ENCODE assay signal across 12 mouse cellular contexts in genomic region chr2:167280986-167281310, GRCm38 (mm10). TPM values are rescaled to one million over a fixed set of nuclear protein-coding genes. Genes with fewer than 3 reads are reported as not detected.
DNase-seq lines count a peak whose midpoint lies in the region; ATAC-seq and TF ChIP-seq lines count a peak whose summit lies in the region.
"Had no signal": no experiment of that assay in that cellular context is flagged by ENCODE, and none has a peak within 500 bp of the region (broad histone marks: within the 10 kb centered on the region; RNA-seq: fewer than 3 reads in every experiment).

No protein-coding gene starts in this region.

- no peaks in the 10 kb centered on the region for H3K4me1 ChIP-seq in kidney, embryonic 16.5 days (ENCODE audit: insufficient read depth, low read length)
- peaks cover 5 to 16% of the 10 kb centered on the region in 2 experiments; a peak in 3 of 4 replicates for H3K4me1 ChIP-seq in CH12.LX (ENCODE audit: control insufficient read depth in 1 of 2, insufficient read depth in 2 of 2)
- H3K4me1 ChIP-seq: limb, embryonic 12.5 days had no signal

- H3K4me3 ChIP-seq in kidney, embryonic 16.5 days (ENCODE audit: low read length): no peak overlapping the region
- no peak overlapping the region for H3K4me3 ChIP-seq in CH12.LX (replicated peaks in 1 of 3; ENCODE audit: low read depth in 2 of 3, low read length in 2 of 3, poor library complexity in 1 of 3)
- H3K4me3 ChIP-seq: kidney, embryonic 15.5 days; limb, embryonic 12.5 days had no signal

- H3K4me2 ChIP-seq in kidney, embryonic 16.5 days (replicated peaks; ENCODE audit: low read depth, low read length): no peak overlapping the region
- H3K4me2 ChIP-seq in CH12.LX (ENCODE audit: insufficient read depth, low read depth, poor library complexity, severe bottlenecking): peak overlapping the region; percentile 0; the same call in 1 of the 2 replicates
- H3K4me2 ChIP-seq: kidney, embryonic 15.5 days; limb, embryonic 12.5 days had no signal

- DNase-seq in cerebellum, postnatal 36 days: no peak
- DNase-seq in kidney, adult 18-20 months: no peak
- DNase-seq in CH12.LX (ENCODE audit: extremely low read depth): no peak
- no peak for DNase-seq in adrenal gland, postnatal 10 days
- DNase-seq in thymus, postnatal 0 days (ENCODE audit: low spot score): no peak

- TF ChIP-seq EP300 in CH12.LX (IDR thresholded peaks at IDR 0.05; ENCODE audit: low read length): no peak

- no peak overlapping the region for H3K9ac ChIP-seq in kidney, embryonic 16.5 days (replicated peaks; ENCODE audit: low read length)
- no peak overlapping the region for H3K9ac ChIP-seq in CH12.LX (ENCODE audit: insufficient read depth, low read depth)
- H3K9ac ChIP-seq: kidney, embryonic 15.5 days; limb, embryonic 12.5 days had no signal

- no peak for TF ChIP-seq CTCF in CH12.LX (conservative IDR thresholded peaks at IDR 0.05 in 1 of 2, IDR thresholded peaks at IDR 0.05 in 1 of 2; ENCODE audit: low read depth in 2 of 2, low read length in 2 of 2)

- no peak for TF ChIP-seq RAD21 in CH12.LX (IDR thresholded peaks at IDR 0.05; ENCODE audit: low read depth, low read length)

- no peaks in the 10 kb centered on the region for H3K27me3 ChIP-seq in kidney, embryonic 16.5 days (ENCODE audit: insufficient read depth, low read length)
- peaks cover 11% of the 10 kb centered on the region for H3K27me3 ChIP-seq in CH12.LX (replicated peaks)
- H3K27me3 ChIP-seq: limb, embryonic 12.5 days had no signal

- H3K9me3 ChIP-seq in kidney, embryonic 16.5 days (ENCODE audit: low read length): no peaks in the 10 kb centered on the region
- H3K9me3 ChIP-seq in CH12.LX (replicated peaks; ENCODE audit: low read length): no peaks in the 10 kb centered on the region
- H3K9me3 ChIP-seq: kidney, embryonic 15.5 days; limb, embryonic 12.5 days had no signal

- no peaks in the 10 kb centered on the region for H3K36me3 ChIP-seq in kidney, embryonic 16.5 days (ENCODE audit: insufficient read depth, low read length)
- no peaks in the 10 kb centered on the region for H3K36me3 ChIP-seq in CH12.LX (replicated peaks in 1 of 2; ENCODE audit: control insufficient read depth in 1 of 2, insufficient read depth in 1 of 2, low read length in 1 of 2)
- H3K36me3 ChIP-seq: kidney, embryonic 15.5 days; limb, embryonic 12.5 days had no signal

- dilution Hi-C loops in CH12.LX (cut with MboI; ENCODE audit: extremely low pct_ligation_motif_present, extremely low pct_unique_long_range_greater_than_20kb, low sequenced_read_pairs): no loop called here

- no peak for TF ChIP-seq POLR2A in CH12.LX (IDR thresholded peaks at IDR 0.05; ENCODE audit: low read depth, low read length)

- peak; percentile 69; the same call in 1 of the 2 replicates for ATAC-seq in cerebellum, adult (ENCODE audit: insufficient number of reproducible peaks, low FRiP score, low TSS enrichment)
- peak; percentile 46 for ATAC-seq in kidney, embryonic 16.5 days (ENCODE audit: low FRiP score, low TSS enrichment)
- ATAC-seq in megakaryocyte-erythroid progenitor cell, adult 5-6 weeks (replicated peaks; ENCODE audit: low FRiP score, low TSS enrichment, poor library complexity, severe bottlenecking): peak; percentile 53; the same call in 1 of the 2 replicates

- H3K27ac ChIP-seq in kidney, embryonic 16.5 days (ENCODE audit: low read length): no peak overlapping the region
- H3K27ac ChIP-seq in CH12.LX (ENCODE audit: insufficient read depth, low read depth): no peak overlapping the region
- H3K27ac ChIP-seq: kidney, embryonic 15.5 days; limb, embryonic 12.5 days had no signal

- H3K79me2 ChIP-seq in CH12.LX (replicated peaks; ENCODE audit: control insufficient read depth, extremely low read depth, insufficient read depth, poor library complexity, severe bottlenecking): no peaks in the 10 kb centered on the region

- in situ Hi-C loops in CH12.LX (cut with MboI; ENCODE audit: low pct_ligation_motif_present, low pct_unique_long_range_greater_than_20kb, low sequenced_read_pairs): loop anchor here (25.0 kb wide), 1 partner anchor 131 kb away; the partner anchor contains the start of gene Slc9a8

- 77% methylated on average over 4 of the region's 4 CpGs for WGBS in kidney, embryonic 16.5 days

TF ChIP-seq in CH12.LX, 34 proteins besides CTCF, POLR2A, EP300 and RAD21:
- peak; percentile 11; the same call in 1 of the 2 replicates for TF ChIP-seq MAX (IDR thresholded peaks at IDR 0.05; ENCODE audit: low read length)
- TF ChIP-seq NELFE (IDR thresholded peaks at IDR 0.05; ENCODE audit: low read depth, low read length): 0 out of 2 replicates have a peak, but pooled peaks have one; percentile 48
- TF ChIP-seq ELF1 (IDR thresholded peaks at IDR 0.05; ENCODE audit: low read depth, low read length): 0 out of 2 replicates have a peak, but pooled peaks have one; percentile 10
- TF ChIP-seq GABPA (IDR thresholded peaks at IDR 0.05; ENCODE audit: insufficient replicate concordance, low read depth, low read length): no peak
TF ChIP-seq in CH12.LX: peak in this region for 3.

RNA-seq across cellular contexts. Expression of gene Ptgis, which starts 40.5 kb away (rescaled TPM):
- 18.4 and 20.6 TPM in 2 replicates for polyA plus RNA-seq in kidney, embryonic 16.5 days (2015; fragmentation: Nextera tagmentation; extraction: Ambion mirVana)
- 7.0 and 7.7 TPM in 2 replicates for total RNA-seq in CH12.LX (2012; rRNA removed)
- total RNA-seq in CH12.LX (2014; rRNA removed): 12.2 and 13.4 TPM in 2 replicates
- polyA plus RNA-seq in CH12.LX (2012; ENCODE audit: insufficient read length, low read depth): 15.9 and 19.1 TPM in 2 replicates
- not detected in 2 replicates for total RNA-seq in megakaryocyte-erythroid progenitor cell, adult 5-6 weeks (2014; fragmentation: Nextera tagmentation)
- not detected in 2 replicates for total RNA-seq in megakaryocyte-erythroid progenitor cell, adult 5-6 weeks (2017)
- 10 to 100 TPM; 18.7 to 23.3 TPM for total RNA-seq in adrenal gland, postnatal 10 days (2021)
- 1.7 and 2.2 TPM in 2 replicates for polyA plus RNA-seq in thymus, postnatal 0 days (2015; fragmentation: Nextera tagmentation; extraction: Ambion mirVana)
- total RNA-seq: granulocyte monocyte progenitor cell, adult 5-6 weeks; megakaryocyte progenitor cell, adult 5-6 weeks had no signal

Comparison
In these comparisons a context has a peak if more than half of its experiments do, and no peak if none do; other contexts are left out.
1. RNA of gene Ptgis, which starts 40.5 kb away (total RNA-seq): 18.7 to 23.3 TPM in adrenal gland, postnatal 10 days and 7.0 to 13.4 TPM in CH12.LX; not detected in megakaryocyte-erythroid progenitor cell, adult 5-6 weeks; every median in the first group is over 4 times any median in the second.
2. Peak in every context shown above with its lines, with median percentiles within 50 percentile points of each other: ATAC-seq.